Mouse (Mus musculus) liver, embryonic 13.5 days (tissue): ENCODE measurements around the gene Slx1b. TPM values are rescaled to one million over a fixed set of nuclear protein-coding genes. Genes with fewer than 3 reads are reported as not detected.
A peak's percentile ranks its signal among the peaks of the same experiment; 100 is the strongest.

Source experiments
- ATAC-seq: fragments of 200-750 bp; cut with Nextera tagmentation; 2 replicates; pipeline ENCODE4 v1.8.0; 2017; ENCODE audit warnings: low read depth, mild to moderate bottlenecking, moderate number of reproducible peaks, moderate library complexity
- DNase-seq: peaks from one replicate; pipeline ENCODE4 v3.0.0; 2022
- H3K27ac ChIP-seq: fragments of 300-500 bp; sonication (generic); 2 replicates; pipeline ENCODE4 v1.5.1; 2015; ENCODE audit warnings: moderate library complexity, mild to moderate bottlenecking, inconsistent platforms
- H3K27me3 ChIP-seq: fragments of 300-500 bp; sonication (generic); 2 replicates; pipeline ENCODE4 v1.6.1; 2015; ENCODE audit warnings: mild to moderate bottlenecking, inconsistent platforms
- H3K36me3 ChIP-seq: fragments of 300-500 bp; sonication (generic); 2 replicates; pipeline ENCODE4 v1.6.1; 2015; ENCODE audit warnings: mild to moderate bottlenecking, inconsistent platforms
- H3K4me1 ChIP-seq: fragments of 300-500 bp; sonication (generic); replicated peaks from 2 replicates; pipeline ENCODE4 v1.6.1; 2015; ENCODE audit warnings: inconsistent platforms
- H3K4me2 ChIP-seq: fragments of 300-500 bp; sonication (generic); 2 replicates; pipeline ENCODE4 v1.6.1; 2015; ENCODE audit warnings: inconsistent platforms, mild to moderate bottlenecking, moderate library complexity
- H3K4me3 ChIP-seq: fragments of 300-500 bp; sonication (generic); replicated peaks from 2 replicates; pipeline ENCODE4 v1.5.1; 2015; ENCODE audit warnings: mild to moderate bottlenecking, inconsistent platforms
- H3K9ac ChIP-seq: fragments of 300-500 bp; sonication (generic); 2 replicates; pipeline ENCODE4 v1.6.1; 2015; ENCODE audit warnings: mild to moderate bottlenecking, inconsistent platforms
- H3K9me3 ChIP-seq: fragments of 300-500 bp; sonication (generic); replicated peaks from 2 replicates; pipeline ENCODE4 v1.6.1; 2016; ENCODE audit warnings: inconsistent platforms
- WGBS: fragments of 180-500 bp; shearing (Covaris S2); methylation state at CpG from one replicate; pipeline ENCODE4 v1.1.7; 2015; ENCODE audit not compliant: insufficient replicate concordance; 5-methylcytosine and 5-hydroxymethylcytosine counted together
- polyA plus RNA-seq: library from polyadenylated mRNA; unstranded; fragments of >200 nt; fragmentation: Nextera tagmentation; extraction: Ambion mirVana; gene quantifications from 2 replicates; pipeline ENCODE4 v1.2.1, GENCODE M21; 2015

Gene Slx1b
- polyA plus RNA-seq, 1 experiment from 2014 or later = 3.6 TPM

DNA sequence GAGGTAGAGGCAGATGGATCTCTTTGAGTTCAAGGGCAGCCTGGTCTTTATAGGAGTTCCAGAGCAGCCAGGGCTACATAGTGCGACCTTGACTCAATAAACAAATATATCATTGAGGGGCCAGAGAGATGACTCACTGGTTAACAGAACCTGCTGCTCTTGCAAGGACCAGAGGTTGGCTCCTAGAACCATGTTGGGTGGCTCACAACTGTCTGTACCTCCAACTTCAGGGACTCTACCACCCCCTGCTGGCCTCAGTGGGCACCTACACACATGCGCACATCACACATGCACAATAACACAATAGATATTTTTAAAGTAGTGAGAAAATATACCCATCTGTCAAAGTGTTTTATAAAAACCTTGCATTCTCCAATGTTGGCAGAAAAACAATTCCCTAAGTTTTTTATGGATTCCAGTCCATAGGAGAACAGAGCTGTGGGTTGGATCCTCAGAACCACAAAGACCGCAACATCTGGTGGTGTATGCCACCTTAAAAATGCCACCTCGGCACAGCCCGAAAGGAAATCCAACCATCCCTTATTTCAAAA, 23.3 kb upstream of the Slx1b start:
- Histone ChIP-seq H3K27ac (no peak overlapping the region), H3K4me2 (no peak overlapping the region), H3K27me3 (no peaks in the 10 kb centered on the region), H3K4me1 (no peaks in the 10 kb centered on the region), H3K9me3 (no peaks in the 10 kb centered on the region), H3K9ac (no peak overlapping the region), H3K36me3 (no peaks in the 10 kb centered on the region), H3K4me3 (no peak overlapping the region)
- no peak for DNase-seq
- 86% methylated on average over 5 of the region's 5 CpGs for WGBS
- no peak for ATAC-seq

DNA sequence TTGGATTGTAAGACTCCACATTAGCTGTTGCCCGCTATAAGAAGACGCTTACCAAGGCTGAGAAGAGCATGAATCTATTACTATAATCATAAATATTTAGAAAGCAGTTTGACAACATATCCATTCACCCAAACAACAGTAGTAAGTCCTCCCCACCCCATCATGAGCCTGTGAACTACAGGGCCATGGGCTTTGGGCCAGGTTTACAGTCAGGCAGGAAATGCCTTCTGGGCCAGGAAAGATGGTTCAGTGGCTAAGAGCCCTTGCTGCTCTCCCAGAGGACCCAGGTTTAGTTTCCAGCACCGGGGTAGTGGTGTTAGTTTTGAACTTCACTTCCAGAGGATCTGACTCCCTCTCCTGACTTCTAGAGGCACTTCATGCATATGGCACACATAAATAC, 22.0 kb upstream of the Slx1b start:
- DNase-seq (no peak), ATAC-seq (no peak)
- Histone ChIP-seq H3K4me3 (no peak overlapping the region), H3K4me1 (no peaks in the 10 kb centered on the region), H3K27me3 (no peaks in the 10 kb centered on the region), H3K9ac (no peak overlapping the region), H3K36me3 (no peaks in the 10 kb centered on the region), H3K27ac (no peak overlapping the region), H3K9me3 (no peaks in the 10 kb centered on the region), H3K4me2 (no peak overlapping the region)
- 79% methylated on average over 3 of the region's 3 CpGs for WGBS

DNA sequence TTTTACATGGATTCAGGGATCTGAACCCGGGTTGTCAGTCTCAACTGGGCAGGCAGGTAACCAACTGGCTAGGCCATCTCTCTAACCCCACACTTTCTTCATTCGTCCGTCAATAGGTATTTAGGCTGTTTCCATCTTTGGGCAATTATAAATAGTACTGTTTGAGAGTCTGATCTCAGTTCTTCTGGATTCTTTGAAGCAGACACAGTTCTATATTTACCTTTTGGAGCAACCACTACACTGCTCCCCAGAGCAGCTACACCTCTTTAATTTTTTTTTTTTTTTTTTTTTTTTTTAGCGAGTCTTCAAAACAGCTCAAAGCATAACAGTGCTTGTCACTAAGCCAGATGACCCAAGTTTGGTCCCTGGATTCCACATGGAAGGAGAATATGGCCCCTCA, 20.1 kb upstream of the Slx1b start:
- Histone ChIP-seq H3K36me3 (no peaks in the 10 kb centered on the region), H3K27ac (no peak overlapping the region), H3K4me1 (no peaks in the 10 kb centered on the region), H3K4me3 (no peak overlapping the region), H3K27me3 (no peaks in the 10 kb centered on the region), H3K9ac (no peak overlapping the region), H3K9me3 (no peaks in the 10 kb centered on the region), H3K4me2 (no peak overlapping the region)
- WGBS = 78% methylated on average over 4 of the region's 4 CpGs
- ATAC-seq (no peak), DNase-seq (no peak)

DNA sequence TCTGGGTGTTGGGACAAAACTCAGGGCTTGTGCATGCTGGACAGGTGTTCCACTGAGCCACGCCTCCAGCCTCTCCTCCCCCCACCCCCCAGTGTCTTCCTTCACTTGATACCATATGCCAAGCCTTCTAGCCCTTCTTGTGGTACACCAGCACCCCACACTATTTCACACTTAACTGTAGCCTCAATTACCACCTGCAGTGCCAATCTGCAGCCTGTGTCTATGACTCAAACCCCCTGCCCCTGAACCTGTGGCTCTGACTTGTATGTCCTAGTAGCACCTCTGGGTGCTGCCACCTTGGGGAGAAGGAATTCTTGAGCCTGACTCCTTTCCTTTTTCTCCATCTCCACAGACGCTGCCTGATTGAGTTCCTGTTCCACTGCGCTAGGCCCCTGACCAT, 16.3 kb upstream of the Slx1b start:
- Histone ChIP-seq H3K9ac (no peak overlapping the region), H3K9me3 (no peaks in the 10 kb centered on the region), H3K4me2 (no peak overlapping the region), H3K4me1 (peaks cover 6% of the 10 kb centered on the region), H3K36me3 (no peaks in the 10 kb centered on the region), H3K4me3 (no peak overlapping the region), H3K27me3 (no peaks in the 10 kb centered on the region), H3K27ac (no peak overlapping the region)
- WGBS = 64% methylated on average over 3 of the region's 3 CpGs
- ATAC-seq (no peak), DNase-seq (no peak)

DNA sequence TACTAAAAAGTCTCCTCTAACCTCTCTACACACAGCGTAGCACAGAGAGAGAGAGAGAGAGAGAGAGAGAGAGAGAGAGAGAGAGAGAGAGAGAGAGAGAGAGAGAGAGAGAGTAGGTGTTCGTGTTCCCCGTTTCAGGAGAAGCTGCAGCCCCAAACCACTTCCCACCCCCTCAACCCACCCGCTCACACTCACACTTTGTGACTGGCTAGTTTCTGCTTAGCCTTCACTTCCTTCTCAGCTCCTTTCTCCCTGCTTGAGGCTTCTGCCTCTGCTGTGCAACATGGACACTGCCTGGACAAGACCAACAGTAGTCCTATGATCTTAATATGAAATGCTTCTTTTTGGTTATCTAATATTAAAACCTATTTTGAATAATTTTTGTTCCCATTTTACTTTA, 14.7 kb upstream of the Slx1b start:
- H3K4me2 ChIP-seq = no peak overlapping the region
- no peaks in the 10 kb centered on the region for H3K36me3 ChIP-seq
- peaks cover 6% of the 10 kb centered on the region for H3K4me1 ChIP-seq
- no peak overlapping the region for H3K4me3 ChIP-seq
- DNase-seq (no peak), ATAC-seq (no peak)
- 0 out of 2 replicates have a peak, but pooled peaks cover 5% of the 10 kb centered on the region for H3K27me3 ChIP-seq
- WGBS = 29% methylated on average over 4 of the region's 4 CpGs
- no peaks in the 10 kb centered on the region for H3K9me3 ChIP-seq
- H3K9ac ChIP-seq = no peak overlapping the region
- no peak overlapping the region for H3K27ac ChIP-seq

DNA sequence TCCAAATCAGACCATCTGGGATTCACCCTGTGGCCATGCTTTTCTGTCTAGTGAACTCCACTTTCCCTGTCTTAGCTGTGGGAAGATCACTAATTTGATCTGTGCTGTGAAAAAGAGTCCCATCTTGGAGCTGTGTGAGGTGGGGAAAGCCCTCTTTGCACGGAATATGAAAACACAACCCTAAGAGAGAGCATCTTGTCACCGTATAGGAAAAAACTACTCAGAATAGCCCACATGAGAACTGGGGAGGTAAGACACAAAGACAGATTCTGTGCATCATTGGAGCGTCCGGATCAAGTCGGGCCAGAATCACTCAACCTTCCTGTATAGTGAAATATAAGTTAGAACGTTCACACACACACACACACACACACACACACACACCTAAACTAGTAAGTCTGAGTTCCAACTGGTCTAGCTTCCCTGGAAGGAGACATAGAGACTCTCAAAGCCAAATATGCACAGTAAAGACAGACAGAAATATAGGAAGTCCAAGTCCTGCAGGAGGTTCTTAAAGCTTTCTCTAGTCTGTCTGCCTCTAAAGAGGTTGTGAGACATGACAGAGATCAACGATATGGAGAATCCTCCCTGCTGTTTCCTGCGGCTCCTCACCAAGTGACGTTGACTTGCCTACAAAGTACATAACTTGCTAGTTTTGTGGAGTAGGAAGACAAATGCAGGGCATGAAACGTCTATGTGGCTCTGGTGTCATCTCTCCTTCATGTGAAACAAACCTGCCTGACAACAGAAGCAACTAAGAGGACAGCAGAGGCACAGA, 12.8 kb upstream of the Slx1b start:
- Histone ChIP-seq H3K4me3 (no peak overlapping the region), H3K9ac (no peak overlapping the region), H3K36me3 (no peaks in the 10 kb centered on the region), H3K4me2 (no peak overlapping the region), H3K27ac (no peak overlapping the region), H3K27me3 (peaks cover 24% of the 10 kb centered on the region), H3K9me3 (no peaks in the 10 kb centered on the region), H3K4me1 (peaks cover 25% of the 10 kb centered on the region)
- ATAC-seq (no peak), DNase-seq (no peak)
- WGBS = 69% methylated on average over 10 of the region's 10 CpGs

DNA sequence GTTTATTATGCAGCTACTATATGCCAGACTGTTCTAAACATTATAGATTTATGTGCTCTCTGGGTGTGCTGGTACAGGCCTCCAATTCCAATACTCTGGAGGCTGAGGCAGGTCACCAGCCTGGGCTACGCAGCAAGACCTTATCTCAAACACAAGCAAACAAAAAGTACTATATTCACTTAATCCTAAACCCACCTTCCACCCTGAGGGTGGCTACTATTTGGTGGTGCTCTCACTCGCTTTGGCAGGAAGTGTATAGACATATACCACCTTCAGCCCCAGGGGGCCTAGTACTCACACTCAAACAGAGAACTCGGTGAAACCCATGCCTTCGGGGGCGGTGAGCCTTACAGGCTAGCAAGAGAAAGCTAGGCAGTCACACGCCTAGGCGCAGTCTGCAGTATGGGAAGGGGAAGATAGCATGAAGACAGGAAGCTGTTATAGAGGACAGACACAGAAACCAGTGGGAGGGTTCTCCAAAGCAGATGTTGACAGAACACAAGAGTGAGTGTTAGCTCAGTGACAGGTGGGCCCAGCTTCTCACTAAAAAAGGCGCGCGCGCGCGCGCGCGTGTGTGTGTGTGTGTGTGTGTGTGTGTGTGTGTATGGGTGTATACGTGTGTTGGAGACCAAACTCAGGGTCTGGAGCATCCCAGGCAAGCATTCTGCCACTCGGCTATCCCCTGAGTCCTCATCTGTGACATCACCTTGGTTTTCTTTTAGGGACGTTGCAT, 12.0 kb upstream of the Slx1b start, which contains the start of gene Coro1a:
Coro1a (minus strand) TSS at position 346 of the 733 bp plus-strand sequence.
- no peak; the same call in 1 of the 2 replicates for ATAC-seq
- Histone ChIP-seq H3K4me2 (no peak within 1 kb of the TSS), H3K4me1 (peaks cover 28% of the 10 kb centered on the region), H3K4me3 (no peak within 1 kb of the TSS), H3K9me3 (no peaks in the 10 kb centered on the region), H3K27me3 (peaks cover 32% of the 10 kb centered on the region), H3K9ac (no peak within 1 kb of the TSS), H3K36me3 (no peaks in the 10 kb centered on the region), H3K27ac (no peak within 1 kb of the TSS)
- WGBS = 49% methylated on average over 19 of the region's 19 CpGs
- DNase-seq = no peak

DNA sequence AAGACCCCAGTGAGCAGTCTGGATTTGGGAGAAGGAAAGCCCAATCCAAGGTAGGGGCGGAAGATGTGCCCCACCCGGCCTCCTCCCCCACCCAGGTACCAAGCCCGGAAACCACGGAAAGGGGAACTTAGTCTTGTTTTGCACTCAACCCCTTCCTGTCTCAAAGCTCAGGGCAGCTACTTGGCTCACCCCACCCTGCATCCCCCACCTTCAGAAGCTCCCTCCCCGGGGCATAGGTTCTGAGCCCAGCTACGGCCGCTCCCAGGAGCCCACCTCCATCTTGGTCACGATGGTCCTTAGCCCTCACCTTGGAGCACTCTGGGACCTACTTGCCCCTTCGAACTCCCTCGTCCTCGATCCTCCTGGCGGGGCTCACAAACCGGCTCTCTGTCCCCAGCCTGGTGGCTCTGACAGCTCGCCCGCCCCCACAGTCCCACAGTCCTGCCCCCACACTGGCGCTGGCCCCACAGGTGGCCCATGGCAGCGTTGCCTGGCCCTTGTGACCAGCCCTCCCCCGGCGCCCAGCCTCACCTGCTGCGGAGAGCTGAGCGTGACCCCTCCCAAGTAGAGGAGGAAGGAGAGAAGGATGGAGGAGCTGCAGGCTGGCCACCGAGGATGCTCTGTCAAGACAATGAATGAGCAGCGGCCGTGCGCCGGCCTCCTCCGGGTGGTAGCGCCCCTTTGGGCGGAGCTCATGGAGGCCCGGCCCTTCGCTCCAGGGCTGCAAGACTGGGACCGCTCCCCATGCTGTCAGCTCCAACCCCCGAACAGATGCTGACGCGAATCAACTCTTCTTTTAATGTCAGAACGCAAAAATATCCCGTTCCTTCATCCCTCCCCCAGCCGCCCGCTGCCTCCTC, 8.8 kb upstream of the Slx1b start:
- peak overlapping the region; percentile 49 for H3K9ac ChIP-seq
- ATAC-seq (peak; percentile 57), DNase-seq (peak; percentile 66)
- WGBS = 2% methylated on average over 39 of the region's 39 CpGs
- H3K27me3 ChIP-seq = peaks cover 42% of the 10 kb centered on the region
- H3K4me1 ChIP-seq = peaks cover 59% of the 10 kb centered on the region
- H3K4me2 ChIP-seq = peak overlapping the region; percentile 64
- peaks cover 15% of the 10 kb centered on the region; the same call in 1 of the 2 replicates for H3K36me3 ChIP-seq
- peak overlapping the region; percentile 73 for H3K27ac ChIP-seq
- peak overlapping the region; percentile 50 for H3K4me3 ChIP-seq
- no peaks in the 10 kb centered on the region for H3K9me3 ChIP-seq

DNA sequence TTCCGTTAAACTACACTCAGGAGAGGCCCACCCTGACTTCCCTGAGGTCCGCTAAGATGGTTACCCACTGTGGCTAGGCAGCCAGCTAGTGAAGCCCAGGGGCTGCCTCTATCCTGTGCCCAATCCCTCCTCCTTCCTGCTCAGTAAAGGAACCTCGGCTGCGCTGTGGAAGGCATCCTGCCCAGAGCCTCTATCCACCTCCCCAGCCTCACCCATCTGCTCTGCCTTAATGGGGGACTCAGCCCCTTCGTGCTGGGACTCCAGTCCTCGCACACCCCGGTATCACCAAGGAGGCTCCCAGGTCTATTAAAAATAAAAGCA, 8.1 kb upstream of the Slx1b start:
- Histone ChIP-seq H3K36me3 (peaks cover 20% of the 10 kb centered on the region; the same call in 1 of the 2 replicates), H3K4me1 (peaks cover 64% of the 10 kb centered on the region), H3K9me3 (no peaks in the 10 kb centered on the region), H3K4me3 (peak overlapping the region; percentile 50), H3K9ac (peak overlapping the region; percentile 49), H3K4me2 (peak overlapping the region; percentile 64), H3K27me3 (peaks cover 42% of the 10 kb centered on the region), H3K27ac (peak overlapping the region; percentile 73)
- no peak for ATAC-seq
- DNase-seq = no peak
- 6% methylated on average over 7 of the region's 7 CpGs for WGBS

DNA sequence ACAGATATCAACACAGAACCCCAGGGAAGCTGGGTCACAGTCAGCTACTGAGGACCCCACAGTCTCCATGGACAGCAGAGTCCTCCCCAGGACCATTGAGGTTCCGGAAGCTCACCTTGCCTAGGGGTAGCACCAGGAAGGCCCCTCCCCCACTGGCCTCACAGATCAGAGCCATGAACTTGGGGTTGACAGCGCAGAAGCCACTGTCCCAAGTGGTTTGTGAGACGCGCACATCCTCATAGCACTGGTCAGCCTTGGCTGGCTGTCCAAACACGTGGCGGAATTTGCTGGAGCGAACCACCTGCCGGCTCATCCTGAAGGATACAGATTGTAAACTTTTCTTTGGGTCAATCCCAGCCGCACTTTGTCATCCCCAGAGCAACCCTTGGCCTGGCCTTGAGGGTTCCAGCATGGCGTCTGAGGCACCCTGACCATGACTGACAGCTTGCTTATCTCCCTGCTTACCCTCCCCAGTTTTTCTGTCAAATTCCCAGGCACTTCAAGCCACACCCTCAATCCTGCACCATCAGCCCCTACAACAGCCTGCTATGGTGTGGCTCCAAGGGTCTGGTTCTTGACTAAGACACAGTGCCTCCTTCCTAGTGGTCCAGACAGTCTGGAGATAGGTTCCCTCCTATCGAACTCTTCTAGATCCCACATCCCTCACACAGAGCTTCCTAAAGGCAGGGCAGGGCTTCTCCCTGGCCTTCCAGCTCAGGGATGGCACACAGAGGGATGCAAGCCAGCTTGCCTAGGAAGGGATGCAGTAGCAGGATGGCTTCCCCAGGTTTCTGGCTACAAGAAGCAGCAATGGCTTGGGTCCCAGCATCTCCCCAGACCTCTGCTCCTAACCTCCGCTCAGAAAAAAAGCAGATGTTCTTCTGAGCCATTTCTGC, 7.5 kb upstream of the Slx1b start:
- peaks cover 64% of the 10 kb centered on the region for H3K4me1 ChIP-seq
- H3K9me3 ChIP-seq = no peaks in the 10 kb centered on the region
- H3K27me3 ChIP-seq = peaks cover 42% of the 10 kb centered on the region
- H3K36me3 ChIP-seq = peaks cover 23% of the 10 kb centered on the region; the same call in 1 of the 2 replicates
- peak overlapping the region; percentile 50 for H3K4me3 ChIP-seq
- DNase-seq = no peak
- H3K9ac ChIP-seq = peak overlapping the region; percentile 49
- peak overlapping the region; percentile 73 for H3K27ac ChIP-seq
- WGBS = 46% methylated on average over 12 of the region's 12 CpGs
- H3K4me2 ChIP-seq = peak overlapping the region; percentile 64
- ATAC-seq = no peak
